Mouse (Mus musculus) heart, adult 9 months (tissue): Measurements from ENCODE around the gene Foxn4.
A peak's percentile ranks its signal among the peaks of the same experiment; 100 is the strongest.

Experiments
- DNase-seq, 2 experiments: peaks; one replicate each; pipeline ENCODE4 v3.0.0; 2022; ENCODE audit warnings: low spot score in 2 of 2

The Foxn4 gene

DNA sequence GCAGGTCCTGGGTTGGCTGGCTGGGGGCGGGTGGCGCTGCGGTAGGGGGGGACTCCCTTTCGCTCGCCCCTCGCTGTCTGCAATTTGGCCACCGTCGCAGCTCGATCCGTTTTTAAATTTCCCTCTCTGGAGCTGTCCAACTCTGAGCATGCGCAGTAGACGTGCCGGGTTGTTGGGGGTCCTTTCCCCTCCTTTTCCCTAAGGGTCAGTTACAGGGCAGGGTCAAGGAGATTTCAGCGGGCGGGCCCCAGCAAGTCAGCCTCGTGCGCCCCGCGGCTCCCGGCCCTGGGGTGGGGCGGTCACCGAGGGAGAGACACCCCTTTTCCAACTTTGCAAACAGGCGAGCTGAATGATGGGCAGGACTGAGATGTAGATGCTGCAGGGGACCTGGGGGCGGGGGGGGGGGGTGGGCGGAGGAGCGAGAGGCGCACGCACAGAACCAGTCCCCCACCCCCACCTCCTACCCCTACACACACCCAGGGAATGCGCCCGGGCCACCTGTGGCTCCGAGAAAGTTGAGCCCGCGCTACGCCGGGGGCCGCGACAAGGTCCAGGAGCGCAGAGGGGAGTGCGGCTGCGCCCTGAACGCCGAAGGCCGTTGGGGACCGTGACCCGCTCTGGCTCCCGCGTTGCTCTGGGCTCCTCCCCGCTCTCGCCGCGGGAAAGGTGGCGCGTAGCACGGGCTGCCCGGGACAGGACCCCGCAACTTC is at the start of gene Foxn4:
TSS of gene Foxn4 (minus strand) at position 115 of the 710 bp plus-strand sequence.
- no peak for DNase-seq

DNA sequence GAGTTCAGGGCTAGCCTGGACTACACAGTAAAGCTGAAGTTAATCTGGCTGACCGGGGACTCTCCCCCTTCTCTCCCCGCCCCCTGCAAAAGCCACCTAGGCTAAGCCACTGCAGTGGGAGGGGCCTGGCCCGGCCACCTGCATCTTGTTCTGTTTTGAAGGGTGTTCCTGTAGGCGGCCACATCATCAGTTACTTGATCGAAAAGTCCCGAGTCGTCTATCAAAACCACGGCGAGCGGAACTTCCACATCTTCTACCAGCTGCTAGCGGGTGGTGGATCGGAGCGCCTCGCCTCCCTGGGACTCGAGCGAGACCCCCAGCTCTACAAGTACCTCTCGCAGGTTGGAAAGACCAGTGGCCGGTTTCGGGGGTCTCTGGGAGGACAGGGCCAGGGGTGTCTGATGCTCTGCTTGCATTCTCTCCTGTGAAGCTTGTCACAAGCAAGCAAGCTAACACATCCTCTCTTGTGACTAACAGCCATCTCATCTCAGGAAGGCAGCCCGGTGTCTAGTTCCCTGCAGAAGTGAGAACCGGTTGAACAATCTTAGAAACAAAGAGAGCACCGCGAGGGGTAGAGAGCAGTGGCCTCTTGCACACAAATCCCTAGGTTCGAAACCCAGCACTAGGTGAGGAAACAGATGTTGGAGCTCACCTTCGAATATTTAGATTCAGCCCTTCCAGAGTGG is 49.6 kb upstream of the Foxn4 start:
- no peak for DNase-seq

DNA sequence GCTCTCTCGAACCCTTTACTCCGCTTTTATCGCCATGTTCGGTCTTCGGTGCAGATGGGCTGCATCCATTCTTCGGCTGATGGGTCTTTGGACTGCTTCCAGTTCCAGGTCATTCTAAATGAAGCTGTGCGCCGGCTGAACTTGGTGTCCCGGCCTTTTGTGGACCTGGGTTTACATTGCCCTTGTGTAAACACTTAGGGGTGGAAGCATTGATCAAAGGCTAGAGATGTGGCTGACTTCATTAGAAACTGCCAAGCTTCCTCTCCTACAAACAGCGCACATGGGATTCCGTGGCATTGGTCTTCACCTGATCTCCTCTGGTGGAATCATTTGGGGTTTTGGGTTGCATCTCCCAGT is 36.1 kb upstream of the Foxn4 start:
- DNase-seq = no peak

DNA sequence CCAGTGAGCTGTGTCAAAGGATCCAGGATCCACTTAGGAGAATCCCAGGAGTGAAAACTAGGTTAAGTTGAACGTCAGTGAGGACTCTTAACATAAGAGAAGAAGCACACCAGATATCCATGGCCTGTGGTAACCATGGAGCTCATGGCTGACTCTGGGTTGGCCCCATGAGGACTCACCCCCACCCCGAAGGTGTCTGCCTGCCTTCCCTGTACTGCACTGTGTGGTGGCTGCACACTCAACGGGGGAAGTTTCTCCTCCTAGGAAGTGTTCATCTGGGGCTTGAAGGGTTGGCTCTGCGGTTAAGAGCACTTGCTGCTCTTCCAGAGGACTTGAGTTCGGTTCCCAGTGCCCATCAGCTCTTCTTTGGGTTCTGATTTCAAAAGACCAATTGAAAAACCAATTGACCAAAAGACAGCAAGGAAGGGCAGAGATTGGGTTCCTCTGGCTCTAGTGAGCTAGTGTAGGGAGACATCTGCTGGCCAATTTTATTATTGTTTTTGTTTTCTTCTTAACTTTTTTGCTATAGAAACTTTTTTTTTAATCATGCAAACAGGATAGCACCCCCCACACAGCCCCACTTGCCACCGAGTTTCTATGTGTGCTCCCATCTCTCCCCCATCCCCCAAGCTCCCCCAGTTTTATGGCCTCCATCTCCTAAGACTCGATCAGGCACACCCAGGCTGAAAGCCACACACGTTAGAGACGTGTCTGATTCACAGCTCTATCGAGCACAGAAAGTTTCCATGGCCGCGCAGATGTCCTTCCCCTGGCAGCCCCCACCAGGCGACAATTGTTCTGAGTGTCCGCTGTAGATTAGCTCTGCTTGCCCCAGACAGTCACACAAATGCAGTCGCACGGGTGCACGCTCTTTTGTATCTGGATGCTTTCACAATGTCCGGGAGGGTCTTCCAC is 35.4 kb upstream of the Foxn4 start:
- no peak for DNase-seq

DNA sequence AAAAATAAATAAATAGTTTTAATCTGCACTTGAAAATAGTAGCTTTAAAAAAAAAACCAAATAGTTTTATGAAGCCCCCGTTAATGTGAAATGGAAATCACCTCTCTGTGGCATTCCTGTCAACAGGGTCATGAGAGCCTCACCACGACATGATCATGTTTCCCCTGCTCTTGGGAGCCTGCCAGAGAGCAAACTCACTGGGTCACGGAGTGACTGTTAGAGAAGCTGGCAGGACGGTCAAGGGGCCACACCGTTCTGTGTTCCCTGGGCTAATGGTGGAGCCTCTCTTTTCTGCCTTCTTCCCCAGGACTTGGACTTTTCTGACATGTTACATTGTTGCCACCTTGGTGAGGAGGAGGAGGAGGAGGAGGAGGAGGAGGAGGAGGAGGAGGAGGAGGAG is 32.9 kb upstream of the Foxn4 start:
- DNase-seq = no peak

DNA sequence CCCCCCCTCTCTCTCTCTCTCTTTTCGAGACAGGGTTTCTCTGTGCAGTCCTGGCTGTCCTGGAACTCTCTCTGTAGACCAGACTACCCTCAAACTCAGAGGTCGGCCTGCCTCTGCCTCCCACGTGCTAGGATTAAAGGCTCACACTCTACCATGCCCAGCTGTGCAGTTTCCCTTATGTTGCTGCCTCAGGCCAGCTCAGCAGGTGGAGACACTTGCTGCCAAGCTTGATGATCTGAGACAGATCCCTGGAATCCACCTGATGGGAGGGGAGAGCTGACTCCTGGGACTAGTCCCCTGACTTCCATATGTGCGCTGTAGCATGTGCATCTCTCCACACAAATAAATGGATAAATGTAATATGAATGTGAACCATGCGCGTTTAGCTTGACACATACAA is 29.6 kb upstream of the Foxn4 start:
- no peak for DNase-seq

DNA sequence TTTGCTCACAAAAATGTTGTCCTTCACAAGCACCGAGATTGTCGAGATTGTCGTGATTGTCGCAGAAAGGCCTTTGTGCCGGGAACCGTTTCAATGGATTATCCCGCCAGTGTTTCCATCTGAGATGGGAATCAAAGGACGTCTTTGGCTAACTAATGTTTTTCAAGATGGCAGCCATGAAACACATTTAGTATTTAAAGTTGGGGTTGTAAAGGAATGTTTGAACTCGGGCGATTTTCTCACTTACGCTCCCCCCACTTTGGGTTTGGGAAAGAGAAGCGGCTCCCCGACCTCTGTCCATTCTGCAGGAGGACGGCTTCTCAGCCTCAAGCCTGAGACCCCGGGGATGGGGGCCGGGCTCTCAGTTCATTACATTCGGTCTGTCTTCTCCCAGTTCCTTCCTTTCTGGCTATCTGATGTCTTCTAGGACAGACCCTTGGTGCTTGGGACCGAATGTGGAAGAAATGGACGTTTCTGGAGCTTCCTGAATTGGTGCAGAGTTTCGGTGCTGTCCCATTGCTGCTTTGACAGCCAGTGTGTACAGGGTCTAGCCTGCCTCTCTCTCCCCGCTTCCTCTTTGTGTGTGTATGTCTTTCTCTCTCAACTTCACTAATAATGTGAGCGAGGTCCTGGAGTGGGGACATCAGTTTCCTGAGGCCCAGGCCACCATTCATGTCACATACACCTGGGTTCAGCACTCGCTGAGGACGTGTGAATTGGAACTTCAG is 26.4 kb upstream of the Foxn4 start:
- no peak for DNase-seq

DNA sequence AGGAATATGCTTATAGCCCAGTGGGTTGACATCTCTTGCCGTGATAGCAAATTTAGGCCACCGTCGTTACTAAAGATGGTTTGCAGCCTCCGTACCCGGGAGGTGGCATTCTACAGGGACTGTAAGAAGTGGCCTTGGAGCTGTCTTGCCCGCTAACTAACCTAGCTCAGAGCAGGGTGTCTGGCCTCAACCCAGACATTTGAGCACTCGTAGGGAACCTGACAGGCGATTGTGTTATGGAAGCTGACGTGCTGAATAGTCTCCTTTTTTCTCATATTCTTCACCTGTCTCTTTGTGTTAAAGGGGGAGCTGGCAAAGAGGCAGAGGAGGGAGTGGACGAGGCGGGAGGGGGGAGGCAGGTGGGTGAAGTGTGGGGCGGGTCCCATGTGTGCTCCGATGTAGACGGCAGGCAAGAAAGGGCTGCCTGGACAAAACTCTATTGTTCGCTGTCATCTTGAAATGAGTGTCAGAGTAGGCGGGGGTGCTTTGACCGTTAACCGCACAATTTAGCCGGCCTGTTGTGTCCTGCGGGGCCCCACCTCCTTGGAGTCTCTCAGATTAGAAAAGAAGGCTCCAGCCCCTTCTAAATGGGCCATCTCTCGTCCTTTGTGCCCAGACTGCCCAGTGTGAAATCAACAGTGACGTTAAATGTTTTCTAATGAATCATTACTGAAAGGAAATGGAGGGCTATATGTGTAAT is 25.7 kb upstream of the Foxn4 start:
- DNase-seq = no peak

DNA sequence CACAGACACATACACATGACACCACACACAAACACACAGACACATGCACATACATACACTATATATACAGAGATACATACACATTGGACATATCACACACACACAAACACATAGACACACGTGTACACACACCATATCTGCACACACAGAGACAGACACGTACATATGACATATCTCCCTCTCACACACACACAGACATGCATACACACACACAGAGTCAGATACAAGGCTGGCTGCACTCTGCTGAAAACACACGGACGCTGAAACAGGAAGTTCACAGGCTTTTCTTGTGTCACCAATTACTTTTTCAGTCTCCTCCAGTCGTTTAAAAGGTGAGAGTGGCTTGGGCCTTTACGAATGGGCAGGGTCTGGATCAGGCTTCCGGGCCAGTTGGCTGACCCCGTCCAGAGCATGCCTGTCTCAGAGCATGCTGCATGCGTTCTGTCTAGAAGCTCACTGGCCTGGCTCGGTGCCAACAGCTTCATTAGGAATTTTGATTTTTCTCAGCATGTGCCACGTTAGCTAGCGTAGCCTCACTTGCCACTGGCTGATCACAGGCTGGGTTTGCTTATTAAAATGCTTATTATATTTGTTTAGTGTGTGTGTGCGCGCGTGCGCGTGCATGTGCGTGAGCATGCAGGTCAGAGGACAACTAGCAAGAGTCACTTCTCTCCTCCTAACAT is 24.7 kb upstream of the Foxn4 start:
- DNase-seq = no peak

DNA sequence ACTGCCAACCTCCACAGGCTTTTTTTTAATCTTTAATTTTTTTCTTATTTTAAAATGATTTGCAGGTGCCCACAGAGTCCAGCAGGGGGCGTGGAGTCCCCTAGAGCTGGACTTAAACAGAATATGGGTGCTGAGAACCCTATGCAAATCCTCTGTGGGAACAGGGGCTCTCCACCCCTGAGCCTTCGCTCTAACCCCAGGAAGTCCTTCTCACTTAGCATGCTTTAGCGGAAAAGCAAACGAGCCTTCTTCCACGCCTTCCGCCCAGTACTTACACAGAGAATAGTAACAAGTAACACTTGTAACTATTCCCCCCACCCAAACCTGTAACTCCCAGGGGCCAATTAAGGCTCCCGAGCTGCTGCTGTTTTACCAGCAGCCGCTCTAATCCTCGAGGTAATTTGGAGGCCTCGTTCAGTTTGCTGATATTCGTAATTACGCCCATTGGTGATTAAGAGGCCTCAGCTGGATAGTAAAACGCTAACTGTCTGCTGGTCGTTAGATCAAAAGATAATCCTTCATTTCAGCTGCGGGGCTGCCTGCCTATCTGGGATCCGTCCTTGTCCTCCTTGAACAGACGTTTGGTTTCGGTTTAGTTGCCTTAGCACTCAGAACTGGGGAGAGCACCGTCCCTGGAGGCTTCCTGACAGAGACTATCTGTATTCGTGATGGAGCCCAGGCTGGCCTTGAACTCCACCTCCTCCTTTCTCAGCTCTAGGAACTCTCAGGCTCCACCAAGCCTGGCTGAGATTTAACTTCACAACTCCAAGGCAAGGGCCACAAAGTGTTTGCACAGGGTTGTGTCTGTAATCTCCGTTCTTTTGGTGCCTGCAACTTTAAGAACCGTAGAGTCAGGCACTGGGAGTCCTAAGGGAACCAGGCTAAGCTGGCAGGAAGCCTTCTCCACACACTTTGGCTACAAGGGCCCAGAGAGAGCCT is 23.4 kb upstream of the Foxn4 start:
- peak; percentile 45 to 51 for DNase-seq

DNA sequence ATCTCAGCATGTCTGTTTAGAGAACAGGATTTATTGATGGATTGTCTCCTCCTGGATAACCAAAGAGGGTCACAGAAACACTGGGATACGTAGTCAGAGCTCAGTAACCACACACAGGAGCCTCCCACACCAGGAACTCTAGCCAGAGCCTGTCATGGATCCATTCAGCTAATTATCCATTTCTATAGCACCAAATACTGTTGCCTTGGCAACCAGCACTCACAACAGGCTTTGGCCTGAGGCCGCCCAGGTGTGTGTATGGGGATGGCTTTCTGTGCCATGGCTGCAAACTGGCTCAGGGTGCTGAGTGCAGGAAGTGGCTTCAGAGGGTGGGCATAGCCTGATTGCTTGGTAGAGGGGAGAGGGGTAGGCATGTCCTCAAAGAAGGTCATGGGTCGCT is 16.4 kb upstream of the Foxn4 start:
- DNase-seq = no peak

DNA sequence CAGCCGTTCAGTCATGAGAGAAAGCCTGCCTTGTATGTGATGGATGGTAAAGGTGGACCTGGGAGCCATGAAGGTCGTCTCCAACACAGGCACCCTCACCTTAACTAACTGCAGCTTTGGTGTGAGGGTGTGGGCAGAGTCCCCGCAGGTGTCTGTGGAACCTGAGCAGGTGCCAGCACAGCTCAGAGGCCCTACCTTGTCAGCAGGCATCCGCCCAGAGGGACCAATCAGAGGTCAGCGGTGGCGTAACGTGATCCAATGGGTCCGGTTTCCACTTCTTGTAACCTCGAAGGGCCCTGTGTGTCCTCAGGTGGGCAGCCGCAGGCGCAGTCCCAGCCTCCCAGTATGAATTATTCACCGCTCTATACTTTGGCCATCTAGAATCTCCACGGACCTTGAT is 15.3 kb upstream of the Foxn4 start, which contains the start of gene Myo1h:
TSS of gene Myo1h (plus strand) at position 293 of the 400 bp plus-strand sequence.
- DNase-seq = no peak

DNA sequence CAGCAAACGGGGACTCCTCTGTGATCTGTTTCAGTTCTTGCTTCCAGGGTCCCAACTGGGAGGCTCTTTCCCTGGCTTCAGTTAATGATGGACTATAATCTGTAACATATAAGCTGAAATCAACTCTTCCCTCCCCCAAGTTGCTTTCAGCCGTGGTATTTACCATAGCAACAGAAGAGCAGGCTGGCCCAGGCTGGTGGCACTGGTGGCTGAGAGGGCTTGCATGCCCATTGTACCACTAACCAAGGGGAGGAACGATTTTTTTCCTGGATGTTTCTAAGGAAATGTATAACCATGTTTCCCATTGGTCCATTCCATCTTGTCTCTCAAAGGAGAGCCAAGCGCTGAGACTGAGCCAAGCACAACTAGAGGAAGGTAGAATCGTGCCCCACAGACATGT is 14.8 kb upstream of the Foxn4 start:
- DNase-seq = no peak

DNA sequence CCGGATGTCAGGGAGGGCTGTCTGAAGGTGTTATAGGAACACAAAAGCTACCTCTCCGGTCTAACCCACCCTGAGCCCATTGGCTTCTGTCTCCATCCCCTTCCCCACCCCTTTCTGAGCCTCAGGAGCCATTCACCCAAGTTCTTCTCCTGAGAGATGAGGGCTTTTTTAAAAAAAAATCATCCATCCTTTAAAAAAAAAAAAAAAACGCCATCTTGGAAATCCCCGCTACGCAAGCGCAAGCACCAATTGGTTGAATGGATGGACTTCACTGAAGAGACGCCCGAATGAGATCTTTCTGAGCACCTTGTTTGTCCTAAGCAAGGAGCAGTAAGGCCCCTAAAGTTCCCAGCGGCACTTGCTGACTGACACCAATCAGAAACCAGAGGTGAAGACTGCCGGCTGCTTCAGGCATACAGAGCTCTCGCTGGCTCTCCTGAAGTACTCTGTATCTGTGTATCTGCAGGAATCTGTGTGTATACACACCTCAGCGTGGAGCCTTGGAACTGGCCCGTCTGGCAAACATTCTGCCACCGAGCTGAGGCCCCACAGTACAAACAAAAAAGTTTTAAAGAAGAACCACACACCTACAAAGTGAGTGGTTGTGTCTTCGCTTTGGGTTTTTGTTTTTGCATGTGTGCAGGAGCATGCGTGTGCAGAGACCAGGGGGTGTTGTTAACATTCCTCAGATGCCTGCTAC is 13.4 kb upstream of the Foxn4 start:
- DNase-seq = no peak

DNA sequence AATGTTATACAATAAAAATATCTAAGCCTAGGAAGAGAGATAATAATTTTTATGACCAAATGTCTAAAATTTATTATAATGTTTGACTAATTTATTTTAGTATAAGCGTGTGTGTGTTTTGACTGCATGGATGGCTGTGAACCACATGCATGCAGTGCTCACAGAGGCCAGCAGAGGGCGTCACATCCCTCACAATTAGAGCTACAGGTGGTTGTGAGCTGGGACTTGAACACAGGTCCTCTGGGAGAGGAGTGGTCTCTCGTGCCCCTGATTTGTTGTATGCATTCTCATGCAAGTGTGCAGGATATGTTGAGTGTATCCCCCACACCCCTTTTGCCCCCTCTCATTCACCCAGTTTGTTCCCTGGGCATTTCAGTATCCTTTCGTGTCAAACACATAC is 12.5 kb upstream of the Foxn4 start:
- no peak for DNase-seq

DNA sequence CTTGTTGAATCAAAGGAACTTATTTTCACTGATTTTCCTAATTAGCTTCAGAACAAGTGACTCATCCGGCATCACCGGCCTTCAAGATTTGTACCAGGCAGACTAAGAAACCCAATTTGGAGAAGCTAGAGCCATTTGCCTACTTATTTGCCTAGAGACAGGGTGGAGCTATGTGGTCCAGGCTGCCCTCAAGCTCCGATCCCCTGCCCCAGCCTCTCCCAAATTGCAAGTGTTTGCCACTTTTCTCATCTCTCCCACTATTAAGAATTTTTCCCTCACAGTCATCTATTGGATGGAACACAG is 11.7 kb upstream of the Foxn4 start:
- no peak for DNase-seq

DNA sequence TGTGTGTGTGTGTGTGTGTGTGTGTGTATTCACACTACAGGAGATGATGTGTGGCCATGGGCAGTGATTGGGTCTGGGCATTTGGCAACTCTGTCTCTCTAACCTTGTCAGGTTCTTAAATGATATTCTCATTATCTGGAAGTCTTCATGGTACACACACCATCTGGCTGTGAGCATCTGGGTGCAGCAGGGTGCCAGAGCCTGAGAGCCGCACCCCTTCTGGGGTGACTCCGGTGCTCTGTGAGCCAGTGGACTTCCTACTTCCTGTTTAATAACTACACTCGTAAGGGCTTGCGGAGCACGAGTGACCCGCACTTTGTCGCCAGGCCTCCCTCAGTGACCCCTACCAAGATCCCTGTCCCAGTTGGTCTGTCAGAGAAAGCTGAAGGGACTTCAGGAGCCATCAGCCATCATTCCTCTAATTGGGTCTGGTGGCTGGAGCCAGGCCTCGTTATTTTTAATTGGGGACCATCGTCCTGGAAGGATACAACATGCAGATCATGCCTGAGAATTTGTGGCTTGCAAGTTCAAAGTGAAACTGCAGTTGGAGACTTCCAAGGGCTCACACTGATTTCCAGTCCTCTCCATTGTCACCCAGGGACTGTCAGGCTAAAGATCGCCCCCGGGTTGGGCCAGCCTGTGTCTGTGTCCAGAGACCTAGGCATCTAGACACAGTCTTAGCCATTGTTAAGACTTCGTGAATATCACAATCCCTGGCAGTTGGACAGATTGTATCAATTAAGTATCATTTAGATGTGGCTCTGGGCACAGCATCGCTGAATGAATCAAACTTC is 11.2 kb upstream of the Foxn4 start:
- DNase-seq = no peak

DNA sequence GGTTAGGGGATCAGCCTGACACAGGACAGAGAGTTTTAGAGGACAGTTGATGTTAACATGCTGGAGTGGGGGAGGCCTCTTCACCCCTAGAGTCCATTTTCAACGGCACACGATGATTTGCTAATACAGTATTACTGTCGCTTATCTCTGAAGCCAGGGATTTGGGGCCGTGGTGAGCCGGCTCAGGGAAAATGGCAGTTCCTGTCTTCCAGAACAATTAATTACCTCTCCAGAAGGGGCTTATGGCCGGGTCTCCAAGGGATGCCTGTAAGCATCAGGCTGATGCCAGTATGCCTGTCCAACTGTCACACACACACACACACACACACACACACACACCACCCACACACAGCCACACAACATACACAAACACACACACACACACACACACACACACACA is 8.7 kb upstream of the Foxn4 start:
- DNase-seq = no peak
